Mouse (Mus musculus): ENCODE data around the gene Sec63. TPM values are rescaled to one million over a fixed set of nuclear protein-coding genes. Genes with fewer than 3 reads are reported as not detected.
A peak's percentile ranks its signal among the peaks of the same experiment; 100 is the strongest.

Sec63 gene
- total and polyA plus RNA-seq, 2 experiments from 2014 or later, result 14.0 to 24.9 TPM

GRCm38 (mm10) chr10:42830007-42830406 is 68.7 kb downstream of the Sec63 start:
- no peaks in the 10 kb centered on the region for H3K4me1 ChIP-seq (ENCODE audit: insufficient read depth)
- DNase-seq (no peak), ATAC-seq (no peak)
- H3K4me3 ChIP-seq (ENCODE audit: low read depth, low read length), result no peak overlapping the region
- peaks cover 33% of the 10 kb centered on the region for H3K36me3 ChIP-seq (ENCODE audit: insufficient read depth)
- H3K27ac ChIP-seq (ENCODE audit: low read depth, low read length), result no peak overlapping the region
- no peak for TF ChIP-seq CTCF (IDR thresholded peaks at IDR 0.05; ENCODE audit: low read depth)
- no peaks in the 10 kb centered on the region for H3K27me3 ChIP-seq (ENCODE audit: insufficient read depth, low read length)
- no peak overlapping the region for H3K4me2 ChIP-seq (ENCODE audit: low read depth)
- H3K9ac ChIP-seq, result no peak overlapping the region
- no peaks in the 10 kb centered on the region for H3K9me3 ChIP-seq (ENCODE audit: low read length)
- 87% methylated on average over 2 of the region's 2 CpGs for WGBS

GRCm38 (mm10) chr10:42830409-42830808 is 69.1 kb downstream of the Sec63 start:
- Histone ChIP-seq H3K4me3 (ENCODE audit: low read depth, low read length) (no peak overlapping the region), H3K27me3 (ENCODE audit: insufficient read depth, low read length) (no peaks in the 10 kb centered on the region), H3K4me1 (ENCODE audit: insufficient read depth) (no peaks in the 10 kb centered on the region), H3K27ac (ENCODE audit: low read depth, low read length) (no peak overlapping the region), H3K9ac (no peak overlapping the region), H3K36me3 (ENCODE audit: insufficient read depth) (peaks cover 35% of the 10 kb centered on the region), H3K9me3 (ENCODE audit: low read length) (no peaks in the 10 kb centered on the region), H3K4me2 (ENCODE audit: low read depth) (no peak overlapping the region)
- 59% methylated on average over 6 of the region's 6 CpGs for WGBS
- no peak for DNase-seq
- no peak for TF ChIP-seq CTCF (IDR thresholded peaks at IDR 0.05; ENCODE audit: low read depth)
- no peak for ATAC-seq

DNA sequence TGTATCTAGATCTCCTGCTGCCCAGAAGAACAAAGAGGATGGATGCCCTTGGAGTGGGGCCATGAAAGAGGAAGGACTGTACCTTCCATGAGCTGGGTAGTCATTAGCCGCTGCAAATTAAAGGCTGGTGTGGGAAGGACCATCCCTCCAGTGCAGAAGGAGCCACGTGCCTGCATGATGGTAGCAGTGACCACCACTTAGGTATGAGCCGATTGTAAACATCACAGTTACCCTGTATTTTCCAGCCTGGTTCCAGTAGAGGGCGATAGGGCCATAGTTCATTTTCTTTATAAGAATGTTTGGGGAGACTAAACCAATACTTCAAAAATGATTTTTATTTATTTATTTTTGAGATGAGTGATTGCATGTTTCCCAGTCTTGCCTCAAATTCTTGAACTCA is 71.4 kb downstream of the Sec63 start:
- H3K9ac ChIP-seq, result no peak overlapping the region
- H3K4me2 ChIP-seq (ENCODE audit: low read depth), result no peak overlapping the region
- no peaks in the 10 kb centered on the region for H3K27me3 ChIP-seq (ENCODE audit: insufficient read depth, low read length)
- 0 out of 2 replicates have a peak, but pooled peaks have one; percentile 30 for ATAC-seq
- 22% methylated on average over 4 of the region's 4 CpGs for WGBS
- no peaks in the 10 kb centered on the region for H3K9me3 ChIP-seq (ENCODE audit: low read length)
- TF ChIP-seq CTCF (IDR thresholded peaks at IDR 0.05; ENCODE audit: low read depth), result peak; percentile 68
- H3K27ac ChIP-seq (ENCODE audit: low read depth, low read length), result no peak overlapping the region
- H3K4me1 ChIP-seq (ENCODE audit: insufficient read depth), result no peaks in the 10 kb centered on the region
- DNase-seq, result peak; percentile 67
- H3K4me3 ChIP-seq (ENCODE audit: low read depth, low read length), result no peak overlapping the region
- H3K36me3 ChIP-seq (ENCODE audit: insufficient read depth), result peaks cover 29% of the 10 kb centered on the region

- peak; percentile 40 for DNase-seq
- no peaks in the 10 kb centered on the region for H3K4me1 ChIP-seq (ENCODE audit: insufficient read depth)
- H3K9me3 ChIP-seq (ENCODE audit: low read length), result no peaks in the 10 kb centered on the region
- no peak overlapping the region for H3K9ac ChIP-seq
- H3K4me3 ChIP-seq (ENCODE audit: low read depth, low read length), result no peak overlapping the region
- no peak overlapping the region for H3K4me2 ChIP-seq (ENCODE audit: low read depth)
- WGBS, result 12% methylated on average over 4 of the region's 4 CpGs
- peak; percentile 82 for ATAC-seq
- no peak for TF ChIP-seq CTCF (IDR thresholded peaks at IDR 0.05; ENCODE audit: low read depth)
- H3K27me3 ChIP-seq (ENCODE audit: insufficient read depth, low read length), result no peaks in the 10 kb centered on the region
- H3K36me3 ChIP-seq (ENCODE audit: insufficient read depth), result peaks cover 17% of the 10 kb centered on the region
- H3K27ac ChIP-seq (ENCODE audit: low read depth, low read length), result peak overlapping the region; percentile 29; the same call in 1 of the 2 replicates
Observed at GRCm38 (mm10) chr10:42833871-42834727, 72.8 kb downstream of the Sec63 start.

DNA sequence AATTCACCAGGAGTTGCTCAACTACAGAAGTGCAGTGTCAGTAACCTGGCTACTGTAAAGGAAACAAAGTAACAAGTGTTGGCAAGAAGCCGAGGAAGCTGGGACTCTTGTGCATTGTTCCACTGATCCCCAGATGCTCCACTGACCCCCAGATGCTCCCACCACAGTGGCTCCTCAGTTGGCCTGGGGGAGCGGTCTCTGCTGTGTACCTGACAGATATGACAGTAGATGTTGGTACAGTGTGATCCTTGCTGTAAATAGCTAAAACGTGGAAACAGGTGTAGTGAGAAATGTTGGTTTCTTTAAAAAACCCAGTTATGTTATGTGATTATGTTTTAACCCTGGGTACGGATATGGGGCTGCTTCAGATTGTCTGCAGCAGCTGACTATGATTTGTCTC is 76.8 kb downstream of the Sec63 start:
- Histone ChIP-seq H3K27me3 (ENCODE audit: insufficient read depth, low read length) (no peaks in the 10 kb centered on the region), H3K36me3 (ENCODE audit: insufficient read depth) (peaks cover 10% of the 10 kb centered on the region; the same call in 1 of the 2 replicates), H3K27ac (ENCODE audit: low read depth, low read length) (no peak overlapping the region), H3K9me3 (ENCODE audit: low read length) (no peaks in the 10 kb centered on the region), H3K9ac (no peak overlapping the region), H3K4me3 (ENCODE audit: low read depth, low read length) (no peak overlapping the region), H3K4me2 (ENCODE audit: low read depth) (no peak overlapping the region), H3K4me1 (ENCODE audit: insufficient read depth) (no peaks in the 10 kb centered on the region)
- WGBS, result 92% methylated on average over 4 of the region's 4 CpGs
- ATAC-seq (no peak), DNase-seq (no peak)
- TF ChIP-seq CTCF (IDR thresholded peaks at IDR 0.05; ENCODE audit: low read depth), result no peak

DNA sequence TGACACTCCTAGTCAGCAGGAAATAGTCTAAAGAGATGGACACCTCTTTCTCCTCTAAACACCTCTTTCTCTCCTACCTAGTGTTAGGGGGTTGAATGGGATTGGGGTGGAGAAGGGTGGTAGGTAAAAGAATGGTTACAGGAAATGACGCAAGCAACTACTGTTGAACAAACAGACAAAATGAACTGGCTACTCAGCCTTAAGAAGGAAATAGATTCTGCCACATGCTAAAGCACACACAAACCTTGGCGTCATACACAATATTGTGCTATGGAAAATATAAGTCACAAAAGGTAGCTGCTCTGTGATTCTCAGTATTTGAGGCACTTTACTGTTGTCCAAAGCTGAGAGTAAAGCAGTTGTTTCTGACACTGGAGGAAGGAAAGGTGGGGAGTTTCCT is 77.4 kb downstream of the Sec63 start:
- TF ChIP-seq CTCF (IDR thresholded peaks at IDR 0.05; ENCODE audit: low read depth), result no peak

DNA sequence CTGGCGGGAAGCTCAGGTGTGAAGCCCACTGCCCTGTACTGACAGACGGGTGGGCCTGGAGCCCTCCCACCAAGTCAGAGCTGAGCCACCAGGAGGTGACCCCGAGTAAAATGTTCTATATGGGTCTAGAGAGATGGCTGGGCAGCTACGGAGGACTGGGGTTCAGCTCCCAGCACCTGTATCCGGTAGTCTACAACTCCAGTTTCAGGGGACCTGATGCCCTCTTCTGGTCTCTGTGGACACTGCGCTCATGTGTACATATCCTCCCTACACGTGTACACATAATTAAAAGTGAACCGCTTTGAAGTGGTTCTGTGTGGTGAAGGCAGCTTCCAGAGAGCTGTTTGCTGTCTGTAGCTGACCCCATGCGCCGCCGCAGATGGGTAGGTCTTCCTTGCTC is 78.7 kb downstream of the Sec63 start:
- 96% methylated on average over 11 of the region's 11 CpGs for WGBS
- no peak for ATAC-seq

More for the DNA sequence above, 77.4 kb downstream of the Sec63 start:
- ATAC-seq (no peak), DNase-seq (no peak)
- Histone ChIP-seq H3K36me3 (ENCODE audit: insufficient read depth) (peaks cover 6% of the 10 kb centered on the region; the same call in 1 of the 2 replicates), H3K4me3 (ENCODE audit: low read depth, low read length) (no peak overlapping the region), H3K27ac (ENCODE audit: low read depth, low read length) (no peak overlapping the region), H3K9ac (no peak overlapping the region), H3K4me1 (ENCODE audit: insufficient read depth) (no peaks in the 10 kb centered on the region), H3K27me3 (ENCODE audit: insufficient read depth, low read length) (no peaks in the 10 kb centered on the region), H3K9me3 (ENCODE audit: low read length) (no peaks in the 10 kb centered on the region), H3K4me2 (ENCODE audit: low read depth) (no peak overlapping the region)
- 94% methylated on average over 2 of the region's 2 CpGs for WGBS

More for the DNA sequence above, 78.7 kb downstream of the Sec63 start:
- Histone ChIP-seq H3K4me3 (ENCODE audit: low read depth, low read length) (no peak overlapping the region), H3K27me3 (ENCODE audit: insufficient read depth, low read length) (no peaks in the 10 kb centered on the region), H3K27ac (ENCODE audit: low read depth, low read length) (no peak overlapping the region), H3K36me3 (ENCODE audit: insufficient read depth) (peaks cover 5% of the 10 kb centered on the region; the same call in 1 of the 2 replicates), H3K4me1 (ENCODE audit: insufficient read depth) (no peaks in the 10 kb centered on the region), H3K9me3 (ENCODE audit: low read length) (no peaks in the 10 kb centered on the region), H3K9ac (no peak overlapping the region), H3K4me2 (ENCODE audit: low read depth) (no peak overlapping the region)
- no peak for TF ChIP-seq CTCF (IDR thresholded peaks at IDR 0.05; ENCODE audit: low read depth)
- no peak for DNase-seq
